Mouse (Mus musculus): ENCODE data around the gene D7Ertd443e. TPM values are rescaled to one million over a fixed set of nuclear protein-coding genes. Genes with fewer than 3 reads are reported as not detected.

The D7Ertd443e gene
- total and polyA plus RNA-seq, 3 experiments, result not detected

Other genes with a start within 250 kb of the D7Ertd443e start
- gene Adam12, start 153.5 kb downstream of the D7Ertd443e start, total RNA-seq (2012; rRNA removed), result not detected in 2 replicates
- gene Adam12, start 153.5 kb downstream of the D7Ertd443e start, total RNA-seq (2014; rRNA removed), result not detected in 2 replicates
- gene Adam12, start 153.5 kb downstream of the D7Ertd443e start, polyA plus RNA-seq (2012; ENCODE audit: insufficient read length, low read depth), result not detected in 2 replicates

All from CH12.LX (cell line).